Mouse (Mus musculus): ENCODE results near the gene Cenpf. TPM values are rescaled to one million over a fixed set of nuclear protein-coding genes. Genes with fewer than 3 reads are reported as not detected.

Cenpf gene
- under 1 TPM; 0.03 to 0.05 TPM for total RNA-seq (2021)
- long read RNA-seq, experiment 1 = 0 reads
- long read RNA-seq, experiment 2 = 0 reads

DNA sequence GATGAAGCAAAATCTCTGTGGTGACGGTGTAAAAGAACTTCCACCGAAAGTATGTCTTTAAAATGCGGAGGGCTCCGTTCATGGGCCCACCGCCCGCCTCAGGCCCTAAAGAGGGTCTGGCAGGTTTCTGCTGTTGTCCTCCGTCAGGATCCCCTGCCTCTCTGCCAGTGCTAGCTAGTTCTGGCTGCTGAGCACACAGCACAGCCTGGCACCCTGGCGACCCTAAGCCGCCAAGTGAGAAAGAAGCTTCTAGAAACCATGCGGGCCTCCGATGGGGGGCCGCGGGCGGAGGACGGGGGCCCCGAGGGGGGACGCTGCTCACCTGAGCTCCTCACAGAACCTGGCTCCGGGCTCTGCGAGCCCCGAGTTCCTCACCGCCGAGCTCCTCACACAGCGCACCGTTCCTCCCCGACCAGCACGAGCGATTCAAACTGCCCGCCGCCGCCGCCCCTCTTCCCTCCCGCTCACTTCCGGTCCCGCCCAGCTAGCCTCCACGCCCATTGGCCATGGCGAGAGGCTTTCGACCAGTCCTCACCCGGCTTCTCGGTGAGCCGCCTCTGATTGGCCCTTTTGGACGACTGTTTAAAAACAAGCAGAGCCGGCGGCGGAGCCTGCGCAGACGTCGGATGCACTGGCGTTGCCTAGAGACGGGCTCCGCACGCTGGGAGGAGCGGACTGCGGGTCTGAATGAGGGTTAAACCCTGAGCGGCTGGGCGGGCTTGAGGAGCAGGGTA lies at the start of gene Cenpf:
Gene Cenpf (minus strand): TSS at position 433 of the 734 bp plus-strand sequence.
- Histone ChIP-seq H3K4me3 (peak within 1 kb of the TSS; percentile 78), H3K27ac (peak within 1 kb of the TSS; percentile 9; the same call in 1 of the 2 replicates)
- peak; percentile 99 for DNase-seq
- no peak for TF ChIP-seq CTCF (IDR thresholded peaks at IDR 0.05)
- intact Hi-C loops (cut with DNase I) = no loop called here

DNA sequence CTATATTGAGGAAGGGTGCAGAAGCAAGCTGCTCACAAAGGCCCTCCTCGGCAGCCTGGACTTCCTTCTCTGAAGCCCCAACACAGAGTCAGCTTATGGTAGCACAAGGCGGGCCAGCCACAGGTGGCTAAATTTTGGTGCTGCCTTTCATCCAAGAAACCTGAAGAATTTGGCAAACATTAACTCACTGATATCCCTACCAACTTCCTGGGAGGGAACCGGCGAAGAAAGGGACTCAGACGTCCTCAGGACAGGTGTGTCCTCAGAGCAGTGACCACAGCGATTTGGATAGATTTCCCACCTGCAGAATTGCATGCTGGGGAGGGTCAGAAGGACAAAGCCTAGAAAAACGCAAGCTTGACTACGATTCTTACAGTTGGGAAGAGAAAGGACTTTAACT lies 44.3 kb upstream of the Cenpf start:
- intact Hi-C loops (cut with DNase I) = no loop called here
- no peak for TF ChIP-seq CTCF (IDR thresholded peaks at IDR 0.05)
- H3K27ac ChIP-seq = peak overlapping the region; percentile 56
- DNase-seq = no peak
- H3K4me3 ChIP-seq = peak overlapping the region; percentile 15; the same call in 1 of the 2 replicates

GRCm38 (mm10) chr1:189731697-189732096 lies 43.8 kb upstream of the Cenpf start:
- DNase-seq = no peak
- peak overlapping the region; percentile 56 for H3K27ac ChIP-seq
- TF ChIP-seq CTCF (IDR thresholded peaks at IDR 0.05) = no peak
- peak overlapping the region; percentile 15; the same call in 1 of the 2 replicates for H3K4me3 ChIP-seq
- intact Hi-C loops (cut with DNase I) = no loop called here

GRCm38 (mm10) chr1:189729141-189729815 lies 41.4 kb upstream of the Cenpf start:
- no peak for TF ChIP-seq CTCF (IDR thresholded peaks at IDR 0.05)
- peak overlapping the region; percentile 95 for H3K4me3 ChIP-seq
- DNase-seq = no peak
- intact Hi-C loops (cut with DNase I) = loop anchor here (2.0 to 5.0 kb wide), 2 partner anchors 36 to 83 kb away; no protein-coding TSS in a partner anchor
- H3K27ac ChIP-seq = peak overlapping the region; percentile 94

- H3K27ac ChIP-seq = peak overlapping the region; percentile 94
- DNase-seq = no peak
- intact Hi-C loops (cut with DNase I) = loop anchor here (2.0 to 5.0 kb wide), 2 partner anchors 36 to 84 kb away; no protein-coding TSS in a partner anchor
- TF ChIP-seq CTCF (IDR thresholded peaks at IDR 0.05) = no peak
- H3K4me3 ChIP-seq = peak overlapping the region; percentile 95
Observed at GRCm38 (mm10) chr1:189728784-189729115, 40.9 kb upstream of the Cenpf start.

GRCm38 (mm10) chr1:189727884-189728783 lies 40.2 kb upstream of the Cenpf start, which contains the start of gene Ptpn14:
Gene Ptpn14, plus strand, starts transcription at chr1:189728268.
- Histone ChIP-seq H3K4me3 (peak within 1 kb of the TSS; percentile 95), H3K27ac (peak within 1 kb of the TSS; percentile 94)
- peak; percentile 93 for DNase-seq
- intact Hi-C loops (cut with DNase I) = loop anchor here (2.0 to 5.0 kb wide), 2 partner anchors 37 to 84 kb away; no protein-coding TSS in a partner anchor
- peak; percentile 4; the same call in 1 of the 2 replicates for TF ChIP-seq CTCF (IDR thresholded peaks at IDR 0.05)

DNA sequence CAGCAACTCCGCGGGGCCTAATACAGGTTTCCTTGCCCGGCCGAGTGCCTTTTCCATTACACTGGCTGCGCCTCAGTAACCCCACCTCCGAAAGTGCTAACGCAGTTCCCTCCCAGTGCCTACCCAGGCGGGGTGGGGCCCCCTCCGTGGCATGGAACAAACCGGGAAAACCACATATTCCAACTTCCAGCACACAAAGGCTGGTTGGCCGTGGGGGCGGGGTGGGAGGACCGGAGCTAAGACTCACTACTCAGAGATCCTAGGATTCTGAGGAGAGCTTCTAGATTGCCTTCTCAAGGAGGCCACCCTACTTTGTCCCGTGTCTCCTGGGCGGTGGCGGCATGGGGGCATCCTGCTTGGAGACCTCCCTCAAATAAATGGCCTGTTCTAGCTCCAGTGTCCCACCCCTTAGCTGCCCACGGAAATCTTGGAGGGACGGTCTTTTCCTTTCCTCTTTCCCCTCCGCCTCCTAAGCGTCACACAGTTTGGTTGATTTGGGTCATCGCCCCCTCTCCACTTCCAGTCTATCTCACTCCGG lies 39.5 kb upstream of the Cenpf start:
- peak overlapping the region; percentile 94 for H3K27ac ChIP-seq
- TF ChIP-seq CTCF (IDR thresholded peaks at IDR 0.05) = no peak
- intact Hi-C loops (cut with DNase I) = loop anchor here (5.0 kb wide), 1 partner anchor 85 kb away; no protein-coding TSS in a partner anchor

GRCm38 (mm10) chr1:189726121-189726520 lies 38.2 kb upstream of the Cenpf start:
- intact Hi-C loops (cut with DNase I) = loop anchor here (5.0 kb wide), 1 partner anchor 86 kb away; no protein-coding TSS in a partner anchor
- Histone ChIP-seq H3K27ac (peak overlapping the region; percentile 94), H3K4me3 (no peak overlapping the region)

More for the DNA sequence above, 39.5 kb upstream of the Cenpf start:
- peak overlapping the region; percentile 95 for H3K4me3 ChIP-seq
- peak; percentile 72 for DNase-seq

DNA sequence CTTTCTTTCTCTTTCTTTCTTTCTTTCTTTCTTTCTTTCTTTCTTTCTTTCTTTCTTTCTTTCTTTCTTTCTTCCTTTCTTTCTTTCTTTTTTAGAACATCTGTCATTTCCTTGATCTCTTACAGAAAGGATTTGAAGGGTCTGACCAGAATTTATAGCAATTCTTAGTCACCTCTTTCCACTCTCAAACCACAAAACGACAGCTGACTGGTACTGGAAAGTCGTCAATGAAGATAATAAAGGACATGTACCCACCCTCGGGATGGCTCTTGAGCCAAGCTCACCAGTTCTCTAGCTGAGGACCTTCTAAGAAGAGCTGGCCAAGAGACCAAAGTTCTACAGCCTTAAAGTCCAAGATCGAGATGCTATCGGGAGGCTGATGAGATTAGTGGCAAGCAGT lies 30.7 kb upstream of the Cenpf start:
- Histone ChIP-seq H3K4me3 (no peak overlapping the region), H3K27ac (no peak overlapping the region)
- intact Hi-C loops (cut with DNase I) = no loop called here
- DNase-seq = no peak
- no peak for TF ChIP-seq CTCF (IDR thresholded peaks at IDR 0.05)

More at GRCm38 (mm10) chr1:189726121-189726520, 38.2 kb upstream of the Cenpf start:
- no peak for DNase-seq
- TF ChIP-seq CTCF (IDR thresholded peaks at IDR 0.05) = no peak

GRCm38 (mm10) chr1:189717546-189717945 lies 29.7 kb upstream of the Cenpf start:
- no peak for DNase-seq
- H3K27ac ChIP-seq = no peak overlapping the region
- intact Hi-C loops (cut with DNase I) = no loop called here
- TF ChIP-seq CTCF (IDR thresholded peaks at IDR 0.05) = no peak
- no peak overlapping the region for H3K4me3 ChIP-seq

GRCm38 (mm10) chr1:189715915-189716797 lies 28.3 kb upstream of the Cenpf start:
- H3K27ac ChIP-seq = no peak overlapping the region
- intact Hi-C loops (cut with DNase I) = no loop called here
- H3K4me3 ChIP-seq = no peak overlapping the region; the same call in 1 of the 2 replicates
- no peak for TF ChIP-seq CTCF (IDR thresholded peaks at IDR 0.05)
- DNase-seq = no peak

Measured in gastrocnemius, adult 2 months (tissue).